Mouse (Mus musculus): ENCODE results near the gene Rps18.
"Not testable (repeated sequence)": the region's sequence is repeated elsewhere in the genome, so short reads cannot be mapped to it uniquely, and the experiment has no call there.

Rps18 gene

GRCm38 (mm10) chr17:33909077-33909868, 46.5 kb downstream of the Rps18 start, which contains the start of gene Daxx:
Gene Daxx, plus strand, starts transcription at chr17:33909414.
- peak; percentile 96 for DNase-seq (ENCODE audit: low read depth, low spot score)

- DNase-seq (ENCODE audit: low read depth, low spot score), result no peak
These were observed 47.3 kb downstream of the Rps18 start for GRCm38 (mm10) chr17:33908331-33909076.

GRCm38 (mm10) chr17:33904835-33905234, 51.0 kb downstream of the Rps18 start, which contains the start of gene Platr17:
Gene Platr17, plus strand, starts transcription at chr17:33905135.
- DNase-seq (ENCODE audit: low read depth, low spot score), result not testable (repeated sequence)

- DNase-seq (ENCODE audit: low read depth, low spot score), result not testable (repeated sequence)
These were observed 51.7 kb downstream of the Rps18 start for GRCm38 (mm10) chr17:33903911-33904651.

GRCm38 (mm10) chr17:33902491-33902890, 53.3 kb downstream of the Rps18 start:
- no peak for DNase-seq (ENCODE audit: low read depth, low spot score)

GRCm38 (mm10) chr17:33902079-33902478, 53.7 kb downstream of the Rps18 start:
- DNase-seq (ENCODE audit: low read depth, low spot score), result no peak

Measured in embryo, embryonic 11.5 days (tissue).